Mouse (Mus musculus) heart, adult 2 months (tissue): ENCODE results near the gene Tfr2.

Experiments
- CTCF ChIP-seq: fragments of 200-600 bp; IDR thresholded peaks from 2 replicates; pipeline ENCODE4 v1.8.1; 2022; ENCODE audit warnings: antibody characterized with exemption, mild to moderate bottlenecking, moderate library complexity
- EP300 ChIP-seq: fragments of 200-500 bp; IDR thresholded peaks from 2 replicates; pipeline ENCODE4 v1.6.1; 2011; ENCODE audit warnings: low read depth, low read length, control low read depth; ENCODE audit not compliant: insufficient read depth

DNA sequence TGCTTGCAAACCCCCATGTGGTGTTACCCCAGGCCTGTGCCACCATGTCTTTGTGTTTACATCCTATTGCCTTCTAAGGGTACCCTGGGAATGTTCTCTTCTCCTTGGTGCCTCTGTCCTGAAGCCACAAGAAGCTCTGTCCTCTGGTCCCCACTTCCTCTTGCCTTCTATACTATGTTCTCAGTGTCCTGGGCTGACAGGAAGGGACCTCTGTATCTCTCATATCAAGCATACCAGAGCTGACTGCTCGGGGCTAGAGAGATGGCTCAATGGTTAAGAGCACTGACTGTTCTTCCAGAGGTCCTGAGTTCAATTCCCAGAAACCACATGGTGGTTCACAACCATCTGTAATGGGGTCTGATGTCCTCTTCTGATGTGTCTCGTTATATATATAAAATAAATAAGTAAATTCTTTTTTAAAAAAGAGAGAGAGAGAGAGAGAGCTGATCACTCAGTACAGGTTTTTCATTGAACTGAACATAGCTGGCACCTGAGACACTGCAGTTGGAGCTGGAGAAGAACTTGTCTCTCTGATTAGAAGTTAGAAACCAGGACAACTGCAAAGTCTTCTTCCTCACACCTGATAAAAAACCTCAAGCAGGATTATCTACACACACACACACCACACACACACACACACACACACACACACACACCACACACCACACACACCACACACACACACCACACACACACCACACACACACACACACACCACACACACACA lies 28.6 kb downstream of the Tfr2 start:
- TF ChIP-seq CTCF, result no peak
- no peak for TF ChIP-seq EP300
